Mouse (Mus musculus): ENCODE measurements around the gene Poldip2. TPM values are rescaled to one million over a fixed set of nuclear protein-coding genes. Genes with fewer than 3 reads are reported as not detected.
"Not testable (repeated sequence)": the region's sequence is repeated elsewhere in the genome, so short reads cannot be mapped to it uniquely, and the experiment has no call there.

Poldip2 gene
- polyA plus RNA-seq, 1 experiment from 2014 or later = 95.8 TPM

GRCm38 (mm10) chr11:78500623-78501202 lies 11.3 kb upstream of the Poldip2 start:
- DNase-seq (ENCODE audit: low spot score) = no peak

- no peak for DNase-seq (ENCODE audit: low spot score)
These were observed 10.5 kb upstream of the Poldip2 start for GRCm38 (mm10) chr11:78501529-78501928.

- no peak for DNase-seq (ENCODE audit: low spot score)
These were observed 8.9 kb upstream of the Poldip2 start, which contains the start of gene Sebox for GRCm38 (mm10) chr11:78502909-78503650. Gene Sebox, plus strand, starts transcription at chr11:78503447.

GRCm38 (mm10) chr11:78505430-78505829 lies 6.6 kb upstream of the Poldip2 start:
- no peak for DNase-seq (ENCODE audit: low spot score)

GRCm38 (mm10) chr11:78509148-78509547 lies 2.8 kb upstream of the Poldip2 start:
- DNase-seq (ENCODE audit: low spot score) = peak; percentile 27

GRCm38 (mm10) chr11:78513106-78513790 lies 1.3 kb downstream of the Poldip2 start:
- DNase-seq (ENCODE audit: low spot score) = no peak

GRCm38 (mm10) chr11:78515549-78516325 lies 3.7 kb downstream of the Poldip2 start:
- no peak for DNase-seq (ENCODE audit: low spot score)

- no peak for DNase-seq (ENCODE audit: low spot score)
These were observed 6.9 kb downstream of the Poldip2 start for GRCm38 (mm10) chr11:78518931-78519330.

GRCm38 (mm10) chr11:78521880-78522279 lies 9.9 kb downstream of the Poldip2 start:
- no peak for DNase-seq (ENCODE audit: low spot score)

- peak; percentile 30 for DNase-seq (ENCODE audit: low spot score)
These were observed 10.5 kb downstream of the Poldip2 start for GRCm38 (mm10) chr11:78522481-78522997.

- DNase-seq (ENCODE audit: low spot score) = no peak
These were observed 11.4 kb downstream of the Poldip2 start for GRCm38 (mm10) chr11:78523241-78523955.

GRCm38 (mm10) chr11:78524838-78525237 lies 12.8 kb downstream of the Poldip2 start:
- no peak for DNase-seq (ENCODE audit: low spot score)

- no peak for DNase-seq (ENCODE audit: low spot score)
These were observed 16.7 kb downstream of the Poldip2 start for GRCm38 (mm10) chr11:78528714-78529113.

- no peak for DNase-seq (ENCODE audit: low spot score)
These were observed 18.0 kb downstream of the Poldip2 start for GRCm38 (mm10) chr11:78530001-78530400.

- DNase-seq (ENCODE audit: low spot score) = no peak
These were observed 19.1 kb downstream of the Poldip2 start for GRCm38 (mm10) chr11:78531046-78531445.

- not testable (repeated sequence) for DNase-seq (ENCODE audit: low spot score)
These were observed 19.5 kb downstream of the Poldip2 start for GRCm38 (mm10) chr11:78531515-78531914.

- DNase-seq (ENCODE audit: low spot score) = no peak
These were observed 22.5 kb downstream of the Poldip2 start for GRCm38 (mm10) chr11:78534516-78534915.

GRCm38 (mm10) chr11:78535376-78536079 lies 23.5 kb downstream of the Poldip2 start:
- peak; percentile 19 for DNase-seq (ENCODE audit: low spot score)

- DNase-seq (ENCODE audit: low spot score) = peak; percentile 100
These were observed 24.2 kb downstream of the Poldip2 start, which contains the start of the genes Tnfaip1 and Ift20 for GRCm38 (mm10) chr11:78536080-78536689. Gene Tnfaip1, minus strand, starts transcription at chr11:78536332. Gene Ift20, plus strand, starts transcription at chr11:78536361.
